Mouse (Mus musculus): ENCODE measurements around the gene Ccna2.
"Not testable (repeated sequence)": the region's sequence is repeated elsewhere in the genome, so short reads cannot be mapped to it uniquely, and the experiment has no call there.

Gene Ccna2

GRCm38 (mm10) chr3:36571827-36572378, at the start of gene Ccna2:
TSS of gene Ccna2 (minus strand) at chr3:36572150.
- DNase-seq (ENCODE audit: low spot score in 2 of 2): peak; percentile 98

DNA sequence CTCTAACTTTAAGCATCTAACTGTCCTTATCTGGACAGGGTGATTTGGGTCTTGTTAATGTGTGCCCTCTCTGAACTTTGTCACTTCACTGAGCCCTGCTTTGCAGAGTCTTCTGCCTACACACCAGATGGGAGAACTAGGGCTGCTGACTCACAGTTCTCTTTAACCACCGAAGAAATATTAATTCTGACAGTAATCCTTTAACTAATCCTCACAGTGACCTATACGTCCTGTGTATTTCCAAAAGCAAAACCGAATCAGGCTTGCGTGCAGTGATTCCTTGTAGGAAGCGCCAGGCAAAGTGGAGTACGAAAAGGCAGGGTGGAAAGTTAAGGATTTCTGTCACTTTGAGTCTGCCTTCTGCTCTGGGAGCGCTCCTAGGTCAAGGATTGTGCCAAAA, 46.2 kb upstream of the Ccna2 start:
- no peak for DNase-seq (ENCODE audit: low spot score in 2 of 2)

GRCm38 (mm10) chr3:36613908-36614255, 41.9 kb upstream of the Ccna2 start:
- DNase-seq (ENCODE audit: low spot score in 2 of 2): no peak

DNA sequence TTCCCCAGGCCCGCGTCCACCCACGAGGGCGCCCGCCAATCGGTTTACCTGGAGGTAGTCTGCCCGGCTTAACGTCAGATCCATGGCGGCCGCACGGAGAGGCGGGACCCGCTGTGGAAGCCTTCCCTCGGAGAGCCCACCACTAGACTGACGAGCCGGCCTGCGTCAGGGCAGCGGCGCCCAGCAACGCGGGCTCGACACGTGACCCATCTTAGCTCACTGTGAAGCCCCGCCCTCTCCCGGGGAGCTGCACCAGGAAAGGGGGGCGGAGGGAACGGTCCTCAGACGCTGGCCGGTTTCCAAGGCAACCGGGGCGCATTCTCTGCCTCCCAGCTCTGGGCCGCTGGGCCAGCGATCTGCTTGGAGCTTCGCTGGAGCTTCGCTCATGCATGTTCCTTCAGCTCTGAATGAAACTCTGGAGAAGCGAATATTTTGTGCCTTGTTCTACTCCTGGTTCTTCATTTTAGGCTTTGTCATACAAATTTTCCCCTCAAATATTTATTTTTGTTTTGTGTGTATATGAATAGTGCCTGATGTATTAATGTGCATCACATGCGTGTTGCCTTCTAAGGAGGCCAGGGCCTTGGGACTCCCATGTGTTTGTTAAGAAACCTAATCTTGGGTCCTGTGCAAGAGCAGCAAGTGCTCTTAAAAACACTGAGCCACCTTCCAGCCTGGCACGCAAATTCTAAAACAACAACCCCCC, 41.4 kb upstream of the Ccna2 start, which contains the start of gene Bbs7:
Gene Bbs7, minus strand, starts transcription at position 276 of the 706 bp plus-strand sequence.
- peak; percentile 88 to 90 for DNase-seq (ENCODE audit: low spot score in 2 of 2)

DNA sequence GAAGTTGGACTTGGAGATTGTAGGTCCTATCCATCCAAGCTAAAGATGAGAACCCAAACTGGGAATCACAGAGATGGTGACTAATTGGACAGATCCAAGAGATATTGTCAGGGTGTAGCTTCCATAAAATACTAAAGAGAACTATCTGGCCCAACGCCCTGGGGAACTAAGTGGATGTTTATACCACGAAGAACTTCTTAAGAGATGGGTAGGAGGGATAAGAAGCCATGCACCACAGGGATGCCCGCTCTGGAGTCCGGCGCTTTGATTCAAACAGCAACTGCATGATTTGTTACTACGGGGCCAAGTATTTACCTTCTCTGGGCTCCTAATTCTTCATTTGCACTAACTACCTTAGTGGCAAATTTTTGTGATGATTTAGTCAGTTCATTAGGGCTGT, 40.7 kb upstream of the Ccna2 start:
- DNase-seq (ENCODE audit: low spot score in 2 of 2): peak in 1 of 2 experiments; percentile 2

GRCm38 (mm10) chr3:36605894-36606783, 34.2 kb upstream of the Ccna2 start:
- no peak for DNase-seq (ENCODE audit: low spot score in 2 of 2)

DNA sequence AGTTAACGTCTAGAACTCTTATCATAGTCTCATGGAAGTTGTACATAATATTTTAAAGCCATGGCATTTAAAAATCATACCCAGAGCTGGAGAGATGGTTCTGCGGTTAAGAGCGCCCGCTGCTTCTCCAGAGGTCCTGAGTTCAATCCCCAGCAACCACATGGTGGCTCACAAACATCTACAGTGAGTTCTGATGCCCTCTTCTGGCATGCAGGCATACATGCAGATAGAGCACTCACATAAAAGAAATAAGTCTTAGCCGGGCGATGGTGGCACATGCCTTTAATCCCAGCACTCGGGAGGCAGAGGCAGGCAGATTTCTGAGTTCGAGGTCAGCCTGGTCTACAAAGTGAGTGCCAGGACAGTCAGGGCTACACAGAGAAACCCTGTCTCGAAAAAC, 27.8 kb upstream of the Ccna2 start:
- DNase-seq (ENCODE audit: low spot score in 2 of 2): not testable (repeated sequence)

DNA sequence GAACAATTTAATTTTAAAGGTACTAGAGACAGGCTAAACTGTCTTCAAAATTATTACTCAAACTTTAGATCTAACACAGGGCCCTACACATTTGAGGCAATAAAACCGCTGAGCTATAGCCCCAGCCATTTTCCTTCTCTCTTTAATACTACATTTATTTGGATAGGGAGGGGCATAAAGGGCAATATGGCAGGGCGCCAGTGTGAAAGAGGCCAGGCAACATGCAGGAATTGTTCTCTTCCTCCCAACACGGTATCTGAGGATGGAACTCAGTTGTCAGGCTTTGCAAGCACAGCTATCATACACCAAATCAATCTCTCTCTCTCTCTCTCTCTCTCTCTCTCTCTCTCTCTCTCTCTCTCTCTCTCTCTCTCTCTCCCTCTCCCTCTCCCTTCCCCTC, 26.9 kb upstream of the Ccna2 start:
- no peak for DNase-seq (ENCODE audit: low spot score in 2 of 2)

DNA sequence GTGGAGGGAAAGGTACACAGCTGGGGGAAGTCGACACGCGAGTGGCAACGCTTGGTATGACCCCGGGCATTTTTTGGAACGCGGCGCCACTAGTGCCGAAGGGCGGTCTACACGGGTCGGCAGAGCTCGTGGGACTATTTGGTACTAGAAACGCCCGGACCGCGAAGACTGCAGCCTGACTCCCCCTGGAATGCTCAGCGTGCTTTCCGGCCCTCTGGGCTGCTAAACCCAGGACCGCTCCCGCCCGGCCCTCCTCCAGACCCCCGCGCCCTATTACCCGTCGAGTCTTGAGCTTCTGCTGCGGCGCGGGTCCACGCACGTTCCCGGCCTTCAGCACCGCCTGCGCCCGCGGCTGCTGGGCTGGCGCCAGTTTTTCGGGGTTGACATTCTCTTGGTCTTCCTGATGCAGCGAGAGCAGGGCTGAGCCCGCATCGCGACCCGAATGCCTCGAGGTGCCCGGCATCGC, 556 bp downstream of the Ccna2 start:
- no peak for DNase-seq (ENCODE audit: low spot score in 2 of 2)

GRCm38 (mm10) chr3:36569836-36570235, 2.1 kb downstream of the Ccna2 start:
- no peak for DNase-seq (ENCODE audit: low spot score in 2 of 2)

DNA sequence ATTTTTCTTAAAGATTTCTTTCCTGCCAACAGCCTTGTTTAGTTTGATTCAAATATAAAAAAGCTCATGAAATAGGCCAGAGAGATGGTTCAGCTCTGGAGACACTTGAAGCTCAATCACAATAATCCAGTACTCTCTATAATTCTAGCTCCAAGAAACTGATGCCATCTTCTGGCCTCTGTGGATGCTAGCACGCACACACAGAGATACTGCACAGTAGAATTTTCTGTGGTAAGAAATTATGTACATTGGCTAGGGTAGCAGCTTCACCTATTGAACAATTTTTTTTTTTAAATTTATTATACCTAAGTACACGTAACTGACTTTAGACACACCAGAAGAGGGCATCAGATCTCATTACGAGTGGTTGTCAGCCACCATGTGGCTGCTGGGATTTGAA, 8.3 kb downstream of the Ccna2 start:
- DNase-seq (ENCODE audit: low spot score in 2 of 2): no peak

DNA sequence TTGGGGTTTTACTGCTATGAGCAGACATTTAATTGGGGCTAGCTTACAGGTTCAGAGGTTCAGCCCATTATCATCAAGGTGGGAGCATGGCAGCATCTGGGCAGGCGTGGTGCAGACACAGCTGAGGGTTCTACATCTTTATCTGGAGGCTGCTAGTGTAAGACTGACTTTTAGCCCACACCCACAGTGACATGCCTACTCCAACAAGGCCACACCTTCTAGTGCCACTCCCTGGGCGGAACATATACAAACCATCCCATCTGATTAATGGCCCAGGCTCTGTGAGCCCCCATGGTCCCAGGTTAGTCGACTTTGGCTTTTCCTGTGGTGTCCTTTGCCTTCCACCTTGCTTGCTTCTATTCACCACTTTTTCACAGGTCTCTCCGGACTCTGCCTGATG, 12.3 kb downstream of the Ccna2 start:
- DNase-seq (ENCODE audit: low spot score in 2 of 2): no peak

GRCm38 (mm10) chr3:36557601-36558000, 14.3 kb downstream of the Ccna2 start:
- DNase-seq (ENCODE audit: low spot score in 2 of 2): no peak

DNA sequence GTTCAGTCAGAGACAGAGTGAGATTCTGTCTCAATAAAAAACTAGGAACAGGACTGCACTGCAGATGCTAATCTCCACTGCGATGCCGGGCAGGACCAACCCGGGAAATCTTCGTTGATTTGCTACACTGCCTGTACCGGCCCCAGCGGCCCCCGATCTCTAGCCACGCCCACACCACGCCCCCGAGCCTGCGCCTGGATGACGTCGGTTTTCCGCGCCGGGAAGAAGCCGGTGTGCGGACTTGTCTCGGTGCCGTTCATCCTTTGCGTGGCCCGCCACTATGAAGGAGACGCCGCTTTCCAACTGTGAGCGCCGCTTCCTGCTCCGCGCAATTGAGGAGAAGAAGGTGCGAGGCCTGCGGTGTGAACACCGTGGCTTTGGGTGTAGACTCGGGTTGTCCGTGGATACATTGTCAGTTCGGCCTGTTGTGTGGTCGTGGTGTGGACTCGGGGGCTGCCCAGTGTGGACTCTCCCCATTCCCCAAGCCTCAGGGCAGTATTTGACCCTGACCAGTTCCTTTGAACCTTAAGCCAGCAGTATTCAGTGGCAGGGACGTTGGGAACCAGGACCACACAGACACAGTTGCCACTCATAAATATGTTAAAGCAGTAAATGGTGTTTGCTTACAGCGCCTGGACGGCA, 19.4 kb downstream of the Ccna2 start, which contains the start of gene Exosc9:
Gene Exosc9, plus strand, starts transcription at position 201 of the 642 bp plus-strand sequence.
- peak; percentile 90 to 91 for DNase-seq (ENCODE audit: low spot score in 2 of 2)

GRCm38 (mm10) chr3:36551851-36552384, 20.0 kb downstream of the Ccna2 start:
- DNase-seq (ENCODE audit: low spot score in 2 of 2): no peak

DNA sequence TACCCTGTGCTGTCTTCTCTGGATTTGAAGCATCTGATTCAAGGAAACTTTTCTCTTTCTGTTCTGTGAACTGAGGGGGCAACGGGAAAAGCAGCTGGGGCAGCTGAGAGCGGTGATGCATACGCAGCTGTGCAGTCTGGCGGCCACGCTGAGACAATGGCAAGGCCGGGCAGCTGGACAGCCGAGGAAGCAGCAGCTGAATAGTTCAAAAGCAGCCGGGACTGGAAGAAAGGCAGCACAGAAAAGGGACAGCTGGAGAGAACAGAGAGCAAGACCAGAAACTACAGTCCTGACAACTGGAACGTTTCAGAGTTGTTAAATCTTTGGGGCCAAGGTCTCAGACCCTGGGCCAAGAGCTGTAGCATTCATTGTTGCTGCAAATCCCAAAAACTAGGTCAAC, 20.6 kb downstream of the Ccna2 start:
- peak; percentile 48 to 69 for DNase-seq (ENCODE audit: low spot score in 2 of 2)

GRCm38 (mm10) chr3:36544961-36545360, 27.0 kb downstream of the Ccna2 start:
- no peak for DNase-seq (ENCODE audit: low spot score in 2 of 2)

DNA sequence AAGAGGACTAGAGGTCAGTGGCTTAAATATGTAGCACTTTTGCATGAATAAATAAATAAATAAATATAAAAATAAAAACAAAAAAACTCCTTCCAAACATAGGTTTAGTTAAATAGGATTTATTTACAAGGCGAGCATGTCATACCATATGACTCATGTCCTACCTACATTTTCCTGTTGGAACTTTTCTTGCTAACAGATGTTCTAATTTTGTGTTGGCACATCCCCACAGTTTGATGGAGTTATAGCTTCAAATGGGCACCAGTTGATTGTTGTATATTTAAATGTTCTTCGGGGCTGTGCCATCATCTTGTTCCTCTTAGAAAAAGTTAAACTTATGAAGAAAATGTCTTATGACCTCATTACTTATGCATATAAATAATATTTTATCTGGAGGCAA, 30.6 kb downstream of the Ccna2 start:
- DNase-seq (ENCODE audit: low spot score in 2 of 2): no peak

- peak; percentile 11 to 44 for DNase-seq (ENCODE audit: low spot score in 2 of 2)
Measured at GRCm38 (mm10) chr3:36540756-36541155, 31.2 kb downstream of the Ccna2 start.

DNA sequence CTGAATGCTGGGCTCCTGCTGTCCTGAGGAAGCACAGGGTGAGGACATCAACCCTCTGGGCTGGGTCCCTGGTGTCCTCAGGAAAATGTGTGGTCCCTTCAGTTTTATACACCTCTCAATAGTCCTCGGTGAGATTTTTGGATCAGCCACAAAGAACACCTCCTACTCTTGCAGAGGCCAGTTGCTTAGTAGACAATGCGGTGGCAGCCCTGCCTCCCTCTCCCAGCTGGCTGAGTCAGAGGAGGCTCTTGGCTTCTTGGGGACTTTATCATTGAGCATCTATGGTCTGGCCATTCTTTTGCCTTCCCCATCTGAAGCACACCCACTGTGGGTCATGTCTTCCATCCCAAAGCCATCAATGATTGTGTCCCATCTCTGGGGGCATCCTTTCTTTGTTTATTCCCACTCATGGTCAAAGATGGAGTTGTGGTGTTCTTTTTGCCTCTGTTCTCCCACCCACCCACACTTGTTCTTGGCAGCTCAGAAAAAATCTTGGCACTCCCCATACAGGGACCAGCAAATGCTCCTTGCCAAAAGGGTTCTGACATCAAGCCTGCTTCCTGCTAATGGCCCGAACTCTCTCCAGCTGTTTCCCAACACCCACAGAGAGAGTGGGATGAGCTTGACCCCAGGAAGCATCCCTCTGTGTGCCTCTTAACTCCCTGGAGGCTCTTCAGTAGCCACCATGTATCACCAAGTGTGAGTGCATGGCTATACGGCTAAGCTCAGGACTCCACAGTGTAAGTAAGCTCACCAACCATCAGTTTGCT, 34.1 kb downstream of the Ccna2 start:
- peak in 1 of 2 experiments; percentile 39 for DNase-seq (ENCODE audit: low spot score in 2 of 2)

DNA sequence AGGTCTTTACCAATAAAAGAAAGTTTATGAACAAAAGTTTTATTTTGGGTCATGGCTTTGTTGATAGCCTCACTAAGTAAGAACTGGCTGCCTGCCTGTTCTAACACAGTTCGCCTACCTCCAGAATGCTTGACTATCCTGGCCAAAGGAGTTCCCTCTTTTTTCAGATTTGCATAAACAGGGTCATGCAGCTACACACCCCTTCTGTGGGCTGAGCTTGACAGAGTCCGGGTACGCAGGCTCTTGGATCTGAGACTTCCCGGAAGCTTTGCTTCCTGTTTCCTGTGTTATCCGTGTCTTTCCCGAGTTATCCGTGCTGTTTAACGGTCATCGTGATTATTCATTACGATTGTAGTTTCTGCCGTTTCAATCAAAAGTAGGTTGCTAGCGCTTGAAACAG, 35.9 kb downstream of the Ccna2 start:
- no peak for DNase-seq (ENCODE audit: low spot score in 2 of 2)
